Comparison of ENCODE assay signal across 9 mouse cellular contexts in the genomic region with DNA sequence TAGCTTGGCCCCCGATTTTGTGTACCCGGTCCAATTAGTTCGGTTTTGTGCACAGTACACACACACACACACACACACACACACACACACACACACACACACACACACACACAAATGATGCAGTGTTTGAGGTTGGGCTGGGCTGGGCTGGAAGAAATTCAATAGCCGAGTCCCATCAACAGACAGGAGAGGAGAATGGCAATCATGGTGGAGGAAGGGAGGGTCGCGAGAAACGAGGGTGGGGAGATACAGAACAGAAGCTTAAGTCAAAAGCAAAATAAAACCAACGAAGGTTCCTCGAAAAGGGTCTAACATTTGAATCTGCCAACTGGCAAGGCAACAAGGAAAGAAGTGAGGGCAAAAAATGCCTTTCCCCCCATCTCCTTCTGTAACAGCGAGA. TPM values are rescaled to one million over a fixed set of nuclear protein-coding genes. Genes with fewer than 3 reads are reported as not detected.
DNase-seq lines count a peak whose midpoint lies in the region; ATAC-seq and TF ChIP-seq lines count a peak whose summit lies in the region.
"Had no signal": no experiment of that assay in that cellular context is flagged by ENCODE, and none has a peak within 500 bp of the region (broad histone marks: within the 10 kb centered on the region; RNA-seq: fewer than 3 reads in every experiment).

No protein-coding gene starts in this region.

- no peaks in the 10 kb centered on the region for H3K36me3 ChIP-seq in intestine, embryonic 14.5 days (ENCODE audit: control insufficient read depth, insufficient read depth, low read length)

- ATAC-seq in intestine, embryonic 14.5 days (replicated peaks; ENCODE audit: low FRiP score, low TSS enrichment, low read depth): no peak
- ATAC-seq in megakaryocyte-erythroid progenitor cell, adult 5-6 weeks (replicated peaks; ENCODE audit: low FRiP score, low TSS enrichment, poor library complexity, severe bottlenecking): no peak

- H3K27me3 ChIP-seq in intestine, embryonic 14.5 days (replicated peaks; ENCODE audit: control insufficient read depth, insufficient read depth, low read length): no peaks in the 10 kb centered on the region

- H3K4me1 ChIP-seq in intestine, embryonic 14.5 days (replicated peaks; ENCODE audit: control insufficient read depth, insufficient read depth, low read length): no peaks in the 10 kb centered on the region
- H3K4me1 ChIP-seq in olfactory bulb, adult 2 months (ENCODE audit: control insufficient read depth, insufficient read depth, low read length): no peaks in the 10 kb centered on the region; the same call in 1 of the 2 replicates

- no peak for TF ChIP-seq CTCF in olfactory bulb, adult 2 months (IDR thresholded peaks at IDR 0.05; ENCODE audit: insufficient read depth, low read depth, low read length)

- H3K4me2 ChIP-seq in intestine, embryonic 14.5 days (ENCODE audit: low read length): peak overlapping the region; percentile 73

- WGBS in intestine, embryonic 14.5 days: 37% methylated on average over 10 of the region's 10 CpGs
- 5% methylated on average over 10 of the region's 10 CpGs for WGBS in olfactory bulb, adult 2 months

- DNase-seq in layer of hippocampus, adult 11-12 months (ENCODE audit: low spot score): peak; percentile 11
- no peak for DNase-seq in layer of hippocampus, adult 9-10 months (ENCODE audit: low spot score)
- DNase-seq in embryo, embryonic 9.5 days (ENCODE audit: extremely low spot score): peak; percentile 5
- DNase-seq in intestine, embryonic 14.5 days (ENCODE audit: low spot score): no peak
- no peak for DNase-seq in testis, postnatal 10 days (ENCODE audit: low spot score)
- DNase-seq in spleen, postnatal 36 days (ENCODE audit: low spot score in 2 of 2): no peak

- H3K4me3 ChIP-seq in intestine, embryonic 14.5 days (ENCODE audit: low read depth, low read length): peak overlapping the region; percentile 60
- peak overlapping the region; percentile 81 for H3K4me3 ChIP-seq in olfactory bulb, adult 2 months (ENCODE audit: insufficient read depth, low read depth, low read length)

- no peaks in the 10 kb centered on the region for H3K9me3 ChIP-seq in intestine, embryonic 14.5 days (ENCODE audit: control insufficient read depth, low read length)

- H3K9ac ChIP-seq in intestine, embryonic 14.5 days (ENCODE audit: low read length): no peak overlapping the region

- no peak overlapping the region for H3K27ac ChIP-seq in intestine, embryonic 14.5 days (ENCODE audit: low read depth)
- H3K27ac ChIP-seq in olfactory bulb, adult 2 months (ENCODE audit: insufficient read depth, low read depth, low read length): peak overlapping the region; percentile 81

- no peak for TF ChIP-seq POLR2A in olfactory bulb, adult 2 months (IDR thresholded peaks at IDR 0.05; ENCODE audit: insufficient read depth, low read depth, low read length)

RNA-seq across cellular contexts. Expression of a gene that starts 1.6 kb away (rescaled TPM):
- polyA plus RNA-seq in intestine, embryonic 14.5 days (2014; fragmentation: Nextera tagmentation; extraction: Ambion mirVana): 6.0 and 6.8 TPM in 2 replicates
- not detected in 2 replicates for polyA plus RNA-seq in olfactory bulb, adult 2 months (2012; ENCODE audit: insufficient read depth, insufficient read length, low replicate concordance, missing spikeins)
- not detected in 2 replicates for total RNA-seq in megakaryocyte-erythroid progenitor cell, adult 5-6 weeks (2014; fragmentation: Nextera tagmentation)
- not detected in 2 replicates for total RNA-seq in megakaryocyte-erythroid progenitor cell, adult 5-6 weeks (2017)
- total RNA-seq: hematopoietic stem cell, adult 5-6 weeks had no signal

Comparison
In these comparisons a context has a peak if more than half of its experiments do, and no peak if none do; other contexts are left out.
1. DNase-seq: peak in layer of hippocampus, adult 11-12 months (single experiment) and embryo, embryonic 9.5 days (single experiment); none in layer of hippocampus, adult 9-10 months (single experiment), intestine, embryonic 14.5 days (single experiment), testis, postnatal 10 days (single experiment) and spleen, postnatal 36 days (0 of 2).